In genomic region chr5:127522744-127523476, GRCm38 (mm10) we compare ENCODE assay signal across 8 mouse cellular contexts.
DNase-seq lines count a peak whose midpoint lies in the region; ATAC-seq and TF ChIP-seq lines count a peak whose summit lies in the region.

No protein-coding gene starts in this region.

- TF ChIP-seq EP300 in ES-Bruce4 (IDR thresholded peaks at IDR 0.05; ENCODE audit: insufficient read depth, low read depth, low read length) = no peak

- no peaks in the 10 kb centered on the region for H3K36me3 ChIP-seq in ES-Bruce4 (ENCODE audit: control insufficient read depth, insufficient read depth, low read length, poor library complexity, severe bottlenecking)
- no peaks in the 10 kb centered on the region for H3K36me3 ChIP-seq in forebrain, embryonic 16.5 days (ENCODE audit: control insufficient read depth, insufficient read depth)

- WGBS in bone marrow, adult 2 months = 53% methylated on average over 9 of the region's 9 CpGs
- WGBS in forebrain, embryonic 16.5 days = 53% methylated on average over 9 of the region's 9 CpGs

- no peak overlapping the region for H3K4me2 ChIP-seq in forebrain, embryonic 16.5 days (ENCODE audit: low read length)

- TF ChIP-seq CTCF in ES-Bruce4 (IDR thresholded peaks at IDR 0.05; ENCODE audit: low read depth, low read length) = peak; percentile 43
- TF ChIP-seq CTCF in bone marrow, adult 2 months (IDR thresholded peaks at IDR 0.05; ENCODE audit: control insufficient read depth, insufficient read depth, low read length) = peak; percentile 37; the same call in 1 of the 2 replicates

- no peak overlapping the region for H3K9ac ChIP-seq in ES-Bruce4 (ENCODE audit: low read depth, poor library complexity, severe bottlenecking)
- H3K9ac ChIP-seq in forebrain, embryonic 16.5 days (replicated peaks; ENCODE audit: low read depth, low read length) = no peak overlapping the region

- H3K27me3 ChIP-seq in ES-Bruce4 (ENCODE audit: control insufficient read depth, insufficient read depth, low read length, poor library complexity, severe bottlenecking) = no peaks in the 10 kb centered on the region
- H3K27me3 ChIP-seq in forebrain, embryonic 16.5 days (replicated peaks; ENCODE audit: control insufficient read depth, insufficient read depth, low read length) = no peaks in the 10 kb centered on the region

- H3K4me1 ChIP-seq in ES-Bruce4 (ENCODE audit: control insufficient read depth, insufficient read depth, low read length) = no peaks in the 10 kb centered on the region
- no peaks in the 10 kb centered on the region for H3K4me1 ChIP-seq in bone marrow, adult 2 months (ENCODE audit: control insufficient read depth, insufficient read depth, low read length)
- peaks cover 8% of the 10 kb centered on the region for H3K4me1 ChIP-seq in forebrain, embryonic 16.5 days (replicated peaks; ENCODE audit: control insufficient read depth, insufficient read depth, low read length)

- TF ChIP-seq POLR2A in ES-Bruce4 (IDR thresholded peaks at IDR 0.05; ENCODE audit: insufficient read depth, low read length) = no peak
- TF ChIP-seq POLR2A in bone marrow, adult 2 months (IDR thresholded peaks at IDR 0.05; ENCODE audit: borderline replicate concordance, control insufficient read depth, low read depth, low read length) = no peak

- peak; percentile 25 for DNase-seq in layer of hippocampus, adult 11-12 months (ENCODE audit: low spot score)
- DNase-seq in layer of hippocampus, adult 9-11 months = no peak
- DNase-seq in MN1 (ENCODE audit: low spot score) = no peak
- no peak for DNase-seq in testis, postnatal 14 days (ENCODE audit: low spot score)

- H3K4me3 ChIP-seq in ES-Bruce4 (ENCODE audit: low read depth, low read length) = no peak overlapping the region
- H3K4me3 ChIP-seq in bone marrow, adult 2 months (replicated peaks; ENCODE audit: control insufficient read depth, low read depth, low read length) = no peak overlapping the region
- H3K4me3 ChIP-seq in forebrain, embryonic 16.5 days (replicated peaks; ENCODE audit: low read length) = no peak overlapping the region

- no peaks in the 10 kb centered on the region for H3K9me3 ChIP-seq in ES-Bruce4 (replicated peaks; ENCODE audit: control insufficient read depth, insufficient read depth, low read length, poor library complexity, severe bottlenecking)
- H3K9me3 ChIP-seq in forebrain, embryonic 16.5 days (ENCODE audit: control insufficient read depth, low read length) = no peaks in the 10 kb centered on the region

- ATAC-seq in forebrain, embryonic 16.5 days = peak; percentile 70
- no peak for ATAC-seq in erythroblast, adult 5-6 weeks (replicated peaks; ENCODE audit: low FRiP score, poor library complexity, severe bottlenecking)

- H3K27ac ChIP-seq in ES-Bruce4 (ENCODE audit: insufficient read depth, low read length) = no peak overlapping the region
- H3K27ac ChIP-seq in bone marrow, adult 2 months (ENCODE audit: control insufficient read depth, insufficient read depth, low read depth, low read length, poor library complexity) = no peak overlapping the region
- H3K27ac ChIP-seq in forebrain, embryonic 16.5 days (ENCODE audit: low read length) = no peak overlapping the region
